Mouse (Mus musculus): ENCODE measurements at regions not wholly inside any gene's neighbourhood (a gene's known extent, or its start where the extent isn't known, plus 50 kb on each side); places are given as distances from the start of the nearest gene placed in this dataset.

GRCm38 (mm10) chr3:66698083-66698482 is 283.1 kb upstream of the Rsrc1 start:
- no peak for TF ChIP-seq CTCF (conservative IDR thresholded peaks at IDR 0.05 in 1 of 2, IDR thresholded peaks at IDR 0.05 in 1 of 2; ENCODE audit: low read depth in 2 of 2, low read length in 2 of 2)
- TF ChIP-seq RAD21 (IDR thresholded peaks at IDR 0.05; ENCODE audit: low read depth, low read length), result no peak
